Mouse (Mus musculus): ENCODE data around the gene Rps23. TPM values are rescaled to one million over a fixed set of nuclear protein-coding genes. Genes with fewer than 3 reads are reported as not detected.

Gene Rps23
- polyA plus RNA-seq (2016; fragmentation: Nextera tagmentation; extraction: Ambion mirVana): 269 and 288 TPM in 2 replicates

- Histone ChIP-seq H3K4me1 (replicated peaks) (no peaks in the 10 kb centered on the region), H3K4me3 (replicated peaks) (peak within 1 kb of the TSS; percentile 80), H3K4me2 (peak within 1 kb of the TSS; percentile 75), H3K27me3 (no peaks in the 10 kb centered on the region), H3K9ac (replicated peaks) (peak within 1 kb of the TSS; percentile 93), H3K36me3 (peaks cover 36% of the 10 kb centered on the region), H3K9me3 (no peaks in the 10 kb centered on the region), H3K27ac (peak within 1 kb of the TSS; percentile 78)
- whole genome bisulfite sequencing: under 1% methylated on average over 57 of the region's 57 CpGs
- peak; percentile 97 for ATAC-seq (ENCODE audit: insufficient number of reproducible peaks, insufficient read depth, low FRiP score, low TSS enrichment, low read depth)
Observed at GRCm38 (mm10) chr13:90922751-90923612, at the start of gene Rps23. Rps23 (plus strand) TSS chr13:90922958.

GRCm38 (mm10) chr13:90881727-90882429 lies 40.9 kb upstream of the Rps23 start:
- Histone ChIP-seq H3K4me1 (replicated peaks) (peaks cover 14% of the 10 kb centered on the region; the same call in 1 of the 2 replicates), H3K9me3 (no peaks in the 10 kb centered on the region), H3K4me2 (no peak overlapping the region), H3K9ac (replicated peaks) (no peak overlapping the region), H3K4me3 (replicated peaks) (no peak overlapping the region), H3K27me3 (no peaks in the 10 kb centered on the region), H3K36me3 (no peaks in the 10 kb centered on the region), H3K27ac (no peak overlapping the region)
- ATAC-seq (ENCODE audit: insufficient number of reproducible peaks, insufficient read depth, low FRiP score, low TSS enrichment, low read depth): no peak
- 83% methylated on average over 1 of the region's 1 CpGs for WGBS

GRCm38 (mm10) chr13:90885856-90886532 lies 36.8 kb upstream of the Rps23 start:
- Histone ChIP-seq H3K9me3 (no peaks in the 10 kb centered on the region), H3K4me1 (replicated peaks) (peaks cover 14% of the 10 kb centered on the region; the same call in 1 of the 2 replicates), H3K36me3 (no peaks in the 10 kb centered on the region), H3K4me3 (replicated peaks) (peak overlapping the region; percentile 41), H3K27ac (no peak overlapping the region), H3K9ac (replicated peaks) (no peak overlapping the region), H3K27me3 (no peaks in the 10 kb centered on the region; the same call in 1 of the 2 replicates), H3K4me2 (peak overlapping the region; percentile 63)
- WGBS: 39% methylated on average over 13 of the region's 13 CpGs
- ATAC-seq (ENCODE audit: insufficient number of reproducible peaks, insufficient read depth, low FRiP score, low TSS enrichment, low read depth): 0 out of 2 replicates have a peak, but pooled peaks have one; percentile 12

- H3K36me3 ChIP-seq: no peaks in the 10 kb centered on the region
- WGBS: 2% methylated on average over 18 of the region's 18 CpGs
- H3K4me2 ChIP-seq: peak overlapping the region; percentile 63
- peak overlapping the region; percentile 41 for H3K4me3 ChIP-seq (replicated peaks)
- no peaks in the 10 kb centered on the region; the same call in 1 of the 2 replicates for H3K27me3 ChIP-seq
- peaks cover 14% of the 10 kb centered on the region; the same call in 1 of the 2 replicates for H3K4me1 ChIP-seq (replicated peaks)
- peak; percentile 62; the same call in 1 of the 2 replicates for ATAC-seq (ENCODE audit: insufficient number of reproducible peaks, insufficient read depth, low FRiP score, low TSS enrichment, low read depth)
- no peak overlapping the region for H3K9ac ChIP-seq (replicated peaks)
- no peak overlapping the region for H3K27ac ChIP-seq
- H3K9me3 ChIP-seq: no peaks in the 10 kb centered on the region
Observed at GRCm38 (mm10) chr13:90886568-90886983, 36.2 kb upstream of the Rps23 start.

GRCm38 (mm10) chr13:90890111-90890510 lies 32.6 kb upstream of the Rps23 start:
- Histone ChIP-seq H3K4me3 (replicated peaks) (no peak overlapping the region), H3K27me3 (no peaks in the 10 kb centered on the region; the same call in 1 of the 2 replicates), H3K27ac (no peak overlapping the region), H3K4me1 (replicated peaks) (peaks cover 13% of the 10 kb centered on the region; the same call in 1 of the 2 replicates), H3K9me3 (no peaks in the 10 kb centered on the region), H3K9ac (replicated peaks) (no peak overlapping the region), H3K4me2 (no peak overlapping the region), H3K36me3 (no peaks in the 10 kb centered on the region)
- ATAC-seq (ENCODE audit: insufficient number of reproducible peaks, insufficient read depth, low FRiP score, low TSS enrichment, low read depth): no peak
- 89% methylated on average over 5 of the region's 5 CpGs for WGBS

- WGBS: 89% methylated on average over 4 of the region's 4 CpGs
- Histone ChIP-seq H3K4me1 (replicated peaks) (no peaks in the 10 kb centered on the region), H3K4me2 (no peak overlapping the region), H3K9ac (replicated peaks) (no peak overlapping the region), H3K27ac (no peak overlapping the region), H3K36me3 (no peaks in the 10 kb centered on the region), H3K9me3 (no peaks in the 10 kb centered on the region), H3K4me3 (replicated peaks) (no peak overlapping the region), H3K27me3 (no peaks in the 10 kb centered on the region)
- ATAC-seq (ENCODE audit: insufficient number of reproducible peaks, insufficient read depth, low FRiP score, low TSS enrichment, low read depth): no peak
Observed at GRCm38 (mm10) chr13:90894819-90895218, 27.9 kb upstream of the Rps23 start.

- Histone ChIP-seq H3K4me1 (replicated peaks) (no peaks in the 10 kb centered on the region), H3K4me3 (replicated peaks) (no peak overlapping the region), H3K27me3 (no peaks in the 10 kb centered on the region), H3K36me3 (no peaks in the 10 kb centered on the region), H3K9ac (replicated peaks) (no peak overlapping the region), H3K9me3 (no peaks in the 10 kb centered on the region), H3K4me2 (no peak overlapping the region), H3K27ac (no peak overlapping the region)
- 44% methylated on average over 2 of the region's 2 CpGs for WGBS
- no peak for ATAC-seq (ENCODE audit: insufficient number of reproducible peaks, insufficient read depth, low FRiP score, low TSS enrichment, low read depth)
Observed at GRCm38 (mm10) chr13:90896098-90896497, 26.7 kb upstream of the Rps23 start.

- H3K36me3 ChIP-seq: no peaks in the 10 kb centered on the region
- H3K4me1 ChIP-seq (replicated peaks): no peaks in the 10 kb centered on the region
- no peak overlapping the region for H3K9ac ChIP-seq (replicated peaks)
- no peaks in the 10 kb centered on the region for H3K27me3 ChIP-seq
- H3K27ac ChIP-seq: no peak overlapping the region
- 90% methylated on average over 12 of the region's 12 CpGs for WGBS
- no peak overlapping the region for H3K4me3 ChIP-seq (replicated peaks)
- H3K9me3 ChIP-seq: no peaks in the 10 kb centered on the region
- no peak overlapping the region for H3K4me2 ChIP-seq
- no peak for ATAC-seq (ENCODE audit: insufficient number of reproducible peaks, insufficient read depth, low FRiP score, low TSS enrichment, low read depth)
Observed at GRCm38 (mm10) chr13:90896821-90897220, 25.9 kb upstream of the Rps23 start.

- no peaks in the 10 kb centered on the region for H3K27me3 ChIP-seq
- H3K9me3 ChIP-seq: 0 out of 2 replicates have a peak, but pooled peaks cover 3% of the 10 kb centered on the region
- no peak for ATAC-seq (ENCODE audit: insufficient number of reproducible peaks, insufficient read depth, low FRiP score, low TSS enrichment, low read depth)
- no peak within 1 kb of the TSS for H3K4me2 ChIP-seq
- H3K4me1 ChIP-seq (replicated peaks): no peaks in the 10 kb centered on the region
- 90% methylated on average over 5 of the region's 5 CpGs for WGBS
- no peak within 1 kb of the TSS for H3K9ac ChIP-seq (replicated peaks)
- H3K27ac ChIP-seq: no peak within 1 kb of the TSS
- no peaks in the 10 kb centered on the region for H3K36me3 ChIP-seq
- no peak within 1 kb of the TSS for H3K4me3 ChIP-seq (replicated peaks)
Observed at GRCm38 (mm10) chr13:90905176-90905575, 17.6 kb upstream of the Rps23 start, which contains the start of gene Atp6ap1l. Atp6ap1l (minus strand) TSS chr13:90905355.

- WGBS: 88% methylated on average over 12 of the region's 12 CpGs
Observed at GRCm38 (mm10) chr13:90907376-90907775, 15.4 kb upstream of the Rps23 start.

More at GRCm38 (mm10) chr13:90907376-90907775, 15.4 kb upstream of the Rps23 start:
- Histone ChIP-seq H3K4me3 (replicated peaks) (no peak overlapping the region), H3K36me3 (no peaks in the 10 kb centered on the region), H3K9ac (replicated peaks) (no peak overlapping the region), H3K27ac (no peak overlapping the region), H3K9me3 (0 out of 2 replicates have a peak, but pooled peaks cover 3% of the 10 kb centered on the region), H3K4me1 (replicated peaks) (no peaks in the 10 kb centered on the region), H3K27me3 (no peaks in the 10 kb centered on the region), H3K4me2 (no peak overlapping the region)
- ATAC-seq (ENCODE audit: insufficient number of reproducible peaks, insufficient read depth, low FRiP score, low TSS enrichment, low read depth): no peak

Measured in limb, embryonic 12.5 days (tissue).